Comparison of ENCODE assay signal across 7 mouse cellular contexts in genomic region chr12:113144001-113144756, GRCm38 (mm10). TPM values are rescaled to one million over a fixed set of nuclear protein-coding genes. Genes with fewer than 3 reads are reported as not detected.
A peak's percentile ranks its signal among the peaks of the same experiment; 100 is the strongest.
DNase-seq lines count a peak whose midpoint lies in the region; TF ChIP-seq lines count a peak whose summit lies in the region.

No protein-coding gene starts in this region.

- H3K4me1 ChIP-seq in small intestine, adult 2 months (ENCODE audit: control insufficient read depth, insufficient read depth, insufficient read length, low read length) = peaks cover 46% of the 10 kb centered on the region

- no peak overlapping the region for H3K27ac ChIP-seq in small intestine, adult 2 months (ENCODE audit: insufficient read depth, low read depth, low read length)

- 71% methylated on average over 20 of the region's 20 CpGs for WGBS in small intestine, adult 2 months

- TF ChIP-seq POLR2A in small intestine, adult 2 months (IDR thresholded peaks at IDR 0.05; ENCODE audit: low read depth, low read length) = no peak

- no peaks in the 10 kb centered on the region for H3K36me3 ChIP-seq in small intestine, adult 2 months (ENCODE audit: control insufficient read depth, insufficient read depth, low read length)

- TF ChIP-seq CTCF in small intestine, adult 2 months (IDR thresholded peaks at IDR 0.05; ENCODE audit: extremely low read depth, insufficient read length, insufficient replicate concordance, low read depth, low read length) = peak; percentile 89; the same call in 1 of the 2 replicates

- H3K27me3 ChIP-seq in small intestine, adult 2 months (ENCODE audit: control insufficient read depth, insufficient read depth, low read length) = peaks cover 21% of the 10 kb centered on the region

- intact Hi-C loops in left cerebral cortex, postnatal 25 days (cut with DNase I) = no loop called here

- DNase-seq in left cerebral cortex, postnatal 25 days (ENCODE audit: low spot score in 2 of 2) = peak; percentile 43 to 54
- no peak for DNase-seq in left cerebral cortex, adult 8-10 months (ENCODE audit: low spot score in 2 of 2)
- DNase-seq in NIH3T3 (ENCODE audit: low read depth) = peak; percentile 68
- peak; percentile 45 to 58 for DNase-seq in cerebellum, postnatal 25 days
- DNase-seq in kidney, adult 9 months = peak; percentile 61
- no peak for DNase-seq in c-Kit-positive CD71-positive TER-119-positive erythroid progenitor cells, embryonic 14.5 days (ENCODE audit: low spot score)

- H3K4me3 ChIP-seq in small intestine, adult 2 months (ENCODE audit: low read depth, low read length) = no peak overlapping the region

RNA-seq across cellular contexts. Expression of gene Crip1, which starts 1.9 kb away (rescaled TPM):
- 10 to 100 TPM; 12.4 to 15.2 TPM for total RNA-seq in left cerebral cortex, postnatal 25 days (2021)
- 10 to 100 TPM; 12.4 to 18.7 (median 16.3) TPM for total RNA-seq in left cerebral cortex, adult 8-10 months (2022)
- 4,805 and 16,576 TPM in 2 replicates for polyA plus RNA-seq in small intestine, adult 2 months (2012; rRNA removed)

RNA-seq across cellular contexts. Expression of gene Crip2, which starts 4.1 kb away (rescaled TPM):
- total RNA-seq in left cerebral cortex, postnatal 25 days (2021) = 100 to 1,000 TPM; 160 to 161 TPM
- 100 to 1,000 TPM; 142 to 161 (median 148) TPM for total RNA-seq in left cerebral cortex, adult 8-10 months (2022)
- 73.8 and 86.3 TPM in 2 replicates for polyA plus RNA-seq in small intestine, adult 2 months (2012; rRNA removed)

RNA-seq across cellular contexts. Expression of gene Tedc1, which starts 12.0 kb away (rescaled TPM):
- total RNA-seq in left cerebral cortex, postnatal 25 days (2021) = 1 to 10 TPM; 1.4 to 1.8 TPM
- total RNA-seq in left cerebral cortex, adult 8-10 months (2022) = 1 to 10 TPM; 1.0 to 2.1 (median 1.6) TPM
- 9.2 and 18.3 TPM in 2 replicates for polyA plus RNA-seq in small intestine, adult 2 months (2012; rRNA removed)

RNA-seq across cellular contexts. Expression of gene Tmem121, which starts 41.6 kb away (rescaled TPM):
- 10 to 100 TPM; 26.3 to 29.6 TPM for total RNA-seq in left cerebral cortex, postnatal 25 days (2021)
- total RNA-seq in left cerebral cortex, adult 8-10 months (2022) = 10 to 100 TPM; 21.4 to 23.8 (median 23.1) TPM
- polyA plus RNA-seq in small intestine, adult 2 months (2012; rRNA removed) = 1.8 and 2.4 TPM in 2 replicates

RNA-seq across cellular contexts. Expression of gene Mta1, which starts 46.1 kb away (rescaled TPM):
- 10 to 100 TPM; 76.7 to 82.7 TPM for total RNA-seq in left cerebral cortex, postnatal 25 days (2021)
- total RNA-seq in left cerebral cortex, adult 8-10 months (2022) = 10 to 100 TPM; 70.5 to 74.5 (median 71.6) TPM
- polyA plus RNA-seq in small intestine, adult 2 months (2012; rRNA removed) = 23.9 and 47.6 TPM in 2 replicates

Comparison
In these comparisons a context has a peak if more than half of its experiments do, and no peak if none do; other contexts are left out.
1. DNase-seq: peak in left cerebral cortex, postnatal 25 days (2 of 2), NIH3T3 (single experiment), cerebellum, postnatal 25 days (2 of 2) and kidney, adult 9 months (single experiment); none in left cerebral cortex, adult 8-10 months (0 of 2) and c-Kit-positive CD71-positive TER-119-positive erythroid progenitor cells, embryonic 14.5 days (single experiment).